Mouse (Mus musculus): Measurements from ENCODE around the gene Il27ra. TPM values are rescaled to one million over a fixed set of nuclear protein-coding genes. Genes with fewer than 3 reads are reported as not detected.
A peak's percentile ranks its signal among the peaks of the same experiment; 100 is the strongest.

Il27ra gene
- polyA plus RNA-seq, 1 experiment from 2014 or later = 0.66 TPM

DNA sequence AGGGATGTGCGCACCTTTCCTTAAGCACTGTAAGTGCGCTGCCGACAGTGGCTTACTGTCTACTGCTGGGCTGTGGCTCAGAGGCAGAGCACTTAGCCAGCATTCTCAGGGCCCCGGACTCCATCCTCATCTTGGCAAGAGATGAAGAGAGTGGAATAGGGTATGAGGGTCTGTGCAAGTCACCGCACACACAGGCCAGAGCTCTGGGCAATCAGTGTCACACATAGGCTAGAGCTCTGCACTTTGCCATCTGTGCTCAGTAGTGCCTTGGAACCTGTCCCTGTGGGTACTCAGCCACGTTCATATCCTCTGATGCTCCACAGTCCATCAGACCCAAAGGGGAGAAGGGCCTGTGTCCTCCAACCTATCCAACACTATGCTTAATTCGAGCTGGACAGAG is 60.9 kb downstream of the Il27ra start:
- Histone ChIP-seq H3K4me1 (replicated peaks) (peaks cover 34% of the 10 kb centered on the region), H3K9me3 (no peaks in the 10 kb centered on the region), H3K9ac (no peak overlapping the region), H3K27me3 (no peaks in the 10 kb centered on the region), H3K4me3 (no peak overlapping the region), H3K36me3 (peaks cover 63% of the 10 kb centered on the region), H3K4me2 (no peak overlapping the region), H3K27ac (no peak overlapping the region)
- 98% methylated on average over 7 of the region's 7 CpGs for WGBS
- ATAC-seq (ENCODE audit: low FRiP score) = no peak

GRCm38 (mm10) chr8:83980845-83981244 is 61.5 kb downstream of the Il27ra start:
- H3K4me1 ChIP-seq (replicated peaks) = peaks cover 39% of the 10 kb centered on the region
- ATAC-seq (ENCODE audit: low FRiP score) = no peak
- H3K27me3 ChIP-seq = no peaks in the 10 kb centered on the region
- 81% methylated on average over 8 of the region's 8 CpGs for WGBS
- no peaks in the 10 kb centered on the region for H3K9me3 ChIP-seq
- no peak overlapping the region for H3K27ac ChIP-seq
- no peak overlapping the region for H3K4me3 ChIP-seq
- H3K9ac ChIP-seq = no peak overlapping the region
- H3K4me2 ChIP-seq = no peak overlapping the region
- H3K36me3 ChIP-seq = peaks cover 57% of the 10 kb centered on the region

MicroRNAs within 50 kb of the gene (microRNA counts, 519-probe panel; counts per million panel counts)
- microRNA mmu-miR-1199 (51.3 counts per million), microRNA mmu-miR-709 (2,487 counts per million, percentile 22 among the panel's probes with 10 or more counts)

Small RNA genes within 50 kb of the gene (microRNA-seq; reads per million reads assigned to microRNA genes)
- gene Mir1199 = not detected
- not detected for gene Mir709
- 1.6 reads per million for gene Mir8111

Other genes starting within 250 kb of the Il27ra start
- gene Adgrl1, start 142.5 kb downstream of the Il27ra start, polyA plus RNA-seq (2015; fragmentation: Nextera tagmentation; extraction: Ambion mirVana) = 47.9 and 49.3 TPM in 2 replicates
- 0.76 and 0.84 TPM in 2 replicates for gene Gm10644, start 87.4 kb downstream of the Il27ra start, polyA plus RNA-seq (2015; fragmentation: Nextera tagmentation; extraction: Ambion mirVana)
- gene Asf1b, start 87.1 kb downstream of the Il27ra start, polyA plus RNA-seq (2015; fragmentation: Nextera tagmentation; extraction: Ambion mirVana) = 14.0 and 15.8 TPM in 2 replicates
- 188 and 191 TPM in 2 replicates for gene Prkaca, start 69.6 kb downstream of the Il27ra start, polyA plus RNA-seq (2015; fragmentation: Nextera tagmentation; extraction: Ambion mirVana)
- 8.2 and 9.3 TPM in 2 replicates for gene Samd1, start 44.9 kb downstream of the Il27ra start, polyA plus RNA-seq (2015; fragmentation: Nextera tagmentation; extraction: Ambion mirVana)
- 0.65 and 0.71 TPM in 2 replicates for gene 1700067K01Rik, start 41.1 kb downstream of the Il27ra start, polyA plus RNA-seq (2015; fragmentation: Nextera tagmentation; extraction: Ambion mirVana)
- gene 2210011C24Rik, start 30.4 kb downstream of the Il27ra start, polyA plus RNA-seq (2015; fragmentation: Nextera tagmentation; extraction: Ambion mirVana) = 0.68 TPM in 1 of 2 replicates, not detected in the other
- 5.9 and 6.8 TPM in 2 replicates for gene Palm3, start 21.1 kb downstream of the Il27ra start, polyA plus RNA-seq (2015; fragmentation: Nextera tagmentation; extraction: Ambion mirVana)
- gene Rln3, start 2.4 kb upstream of the Il27ra start, polyA plus RNA-seq (2015; fragmentation: Nextera tagmentation; extraction: Ambion mirVana) = 0.44 TPM in 1 of 2 replicates, not detected in the other
- gene Gm10643, start 22.5 kb upstream of the Il27ra start, polyA plus RNA-seq (2015; fragmentation: Nextera tagmentation; extraction: Ambion mirVana) = 1.4 and 1.7 TPM in 2 replicates
- gene Rfx1, start 24.2 kb upstream of the Il27ra start, polyA plus RNA-seq (2015; fragmentation: Nextera tagmentation; extraction: Ambion mirVana) = 7.8 and 8.3 TPM in 2 replicates
- 20.2 and 22.2 TPM in 2 replicates for gene Dcaf15, start 62.2 kb upstream of the Il27ra start, polyA plus RNA-seq (2015; fragmentation: Nextera tagmentation; extraction: Ambion mirVana)
- 0.48 and 0.52 TPM in 2 replicates for gene Podnl1, start 83.4 kb upstream of the Il27ra start, polyA plus RNA-seq (2015; fragmentation: Nextera tagmentation; extraction: Ambion mirVana)
- gene Cc2d1a, start 105.3 kb upstream of the Il27ra start, polyA plus RNA-seq (2015; fragmentation: Nextera tagmentation; extraction: Ambion mirVana) = 24.4 and 26.5 TPM in 2 replicates
- gene 4930432K21Rik, start 105.4 kb upstream of the Il27ra start, polyA plus RNA-seq (2015; fragmentation: Nextera tagmentation; extraction: Ambion mirVana) = 1.9 and 2.9 TPM in 2 replicates
- gene Nanos3, start 142.6 kb upstream of the Il27ra start, polyA plus RNA-seq (2015; fragmentation: Nextera tagmentation; extraction: Ambion mirVana) = 10.3 and 10.9 TPM in 2 replicates
- 38.5 and 39.1 TPM in 2 replicates for gene Zswim4, start 194.5 kb upstream of the Il27ra start, polyA plus RNA-seq (2015; fragmentation: Nextera tagmentation; extraction: Ambion mirVana)
- gene D8Ertd738e, start 207.1 kb upstream of the Il27ra start, polyA plus RNA-seq (2015; fragmentation: Nextera tagmentation; extraction: Ambion mirVana) = 263 and 280 TPM in 2 replicates
- gene Mri1, start 214.7 kb upstream of the Il27ra start, polyA plus RNA-seq (2015; fragmentation: Nextera tagmentation; extraction: Ambion mirVana) = 50.7 and 57.6 TPM in 2 replicates
- 21.2 and 24.0 TPM in 2 replicates for gene Ccdc130, start 227.8 kb upstream of the Il27ra start, polyA plus RNA-seq (2015; fragmentation: Nextera tagmentation; extraction: Ambion mirVana)